ENCODE assay signal across 16 mouse cellular contexts in the genomic region with DNA sequence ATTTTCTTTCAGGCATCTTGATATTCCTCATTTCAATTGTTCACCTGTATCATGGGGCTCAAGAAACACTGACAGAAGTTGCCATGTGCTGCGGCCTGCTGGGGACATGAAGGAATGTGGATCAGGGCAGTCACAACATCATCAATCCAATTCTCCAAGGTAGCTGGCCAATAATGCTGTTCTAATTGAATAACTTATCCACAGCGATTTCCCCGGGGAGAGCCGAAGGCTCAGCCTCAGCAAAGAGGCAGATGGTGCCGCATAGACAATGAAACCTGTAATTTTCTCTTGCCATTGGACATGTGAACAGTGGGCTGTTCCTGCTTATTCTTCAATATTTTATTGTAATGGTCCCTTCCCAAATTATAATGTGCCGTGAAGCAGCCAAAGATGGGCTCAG.
DNase-seq lines count a peak whose midpoint lies in the region; ATAC-seq lines count a peak whose summit lies in the region.
"Had no signal": no experiment of that assay in that cellular context is flagged by ENCODE, and none has a peak within 500 bp of the region (broad histone marks: within the 10 kb centered on the region; RNA-seq: fewer than 3 reads in every experiment).

No protein-coding gene starts in this region.

- ATAC-seq in embryonic facial prominence, embryonic 11.5 days (replicated peaks; ENCODE audit: insufficient number of reproducible peaks, low FRiP score, low TSS enrichment, low read depth) = peak; percentile 73
- ATAC-seq in midbrain, embryonic 12.5 days (ENCODE audit: low FRiP score, low read depth) = peak; percentile 79
- no peak for ATAC-seq in CD4-positive, CD25-positive, alpha-beta regulatory T cell, adult 4 months
- ATAC-seq: intestine, embryonic 16.5 days had no signal

- WGBS in embryonic facial prominence, embryonic 11.5 days = 77% methylated on average over 6 of the region's 6 CpGs
- WGBS in embryonic facial prominence, embryonic 10.5 days = 84% methylated on average over 6 of the region's 6 CpGs
- 67% methylated on average over 6 of the region's 6 CpGs for WGBS in hindbrain, embryonic 10.5 days
- WGBS in midbrain, embryonic 12.5 days = 45% methylated on average over 6 of the region's 6 CpGs

- DNase-seq in embryonic facial prominence, embryonic 11.5 days (ENCODE audit: low spot score) = no peak
- no peak for DNase-seq in embryonic facial prominence, embryonic 10.5 days (ENCODE audit: low spot score)
- DNase-seq in hindbrain, embryonic 10.5 days (ENCODE audit: low spot score) = peak; percentile 28
- peak; percentile 41 for DNase-seq in retina, postnatal 1 day
- DNase-seq in thymus, postnatal 10 days (ENCODE audit: low spot score in 2 of 2) = no peak
- DNase-seq in cerebellum, adult 8-10 months = no peak
- DNase-seq: heart, postnatal 10 days; kidney, postnatal 25 days; layer of hippocampus, postnatal 36 days; lung, adult 18-20 months; thymus, adult 18-20 months had no signal

- H3K4me3 ChIP-seq in embryonic facial prominence, embryonic 11.5 days (ENCODE audit: low read depth, low read length) = no peak overlapping the region
- H3K4me3 ChIP-seq in embryonic facial prominence, embryonic 10.5 days = no peak overlapping the region
- no peak overlapping the region for H3K4me3 ChIP-seq in hindbrain, embryonic 10.5 days
- H3K4me3 ChIP-seq in midbrain, embryonic 12.5 days = no peak overlapping the region
- H3K4me3 ChIP-seq: embryonic facial prominence, embryonic 15.5 days; limb, embryonic 13.5 days had no signal

- H3K4me2 ChIP-seq in embryonic facial prominence, embryonic 11.5 days (ENCODE audit: low read depth, low read length) = no peak overlapping the region
- no peak overlapping the region for H3K4me2 ChIP-seq in midbrain, embryonic 12.5 days (replicated peaks)
- H3K4me2 ChIP-seq: embryonic facial prominence, embryonic 15.5 days; limb, embryonic 13.5 days had no signal

- H3K4me1 ChIP-seq in embryonic facial prominence, embryonic 11.5 days (ENCODE audit: control insufficient read depth, insufficient read depth, low read length) = no peaks in the 10 kb centered on the region; the same call in 1 of the 2 replicates
- peaks cover 8% of the 10 kb centered on the region; the same call in 1 of the 2 replicates for H3K4me1 ChIP-seq in embryonic facial prominence, embryonic 10.5 days
- H3K4me1 ChIP-seq in hindbrain, embryonic 10.5 days (replicated peaks) = peaks cover 12% of the 10 kb centered on the region
- peaks cover 16% of the 10 kb centered on the region for H3K4me1 ChIP-seq in midbrain, embryonic 12.5 days
- H3K4me1 ChIP-seq: embryonic facial prominence, embryonic 15.5 days had no signal

- H3K9me3 ChIP-seq in embryonic facial prominence, embryonic 11.5 days (replicated peaks; ENCODE audit: control insufficient read depth, low read length) = no peaks in the 10 kb centered on the region
- H3K9me3 ChIP-seq in embryonic facial prominence, embryonic 10.5 days = peaks cover 7% of the 10 kb centered on the region; the same call in 1 of the 2 replicates
- 0 out of 2 replicates have a peak, but pooled peaks cover 4% of the 10 kb centered on the region for H3K9me3 ChIP-seq in hindbrain, embryonic 10.5 days
- no peaks in the 10 kb centered on the region for H3K9me3 ChIP-seq in midbrain, embryonic 12.5 days
- H3K9me3 ChIP-seq: embryonic facial prominence, embryonic 15.5 days had no signal

- H3K36me3 ChIP-seq in embryonic facial prominence, embryonic 11.5 days (replicated peaks; ENCODE audit: control insufficient read depth, insufficient read depth, low read depth, low read length) = no peaks in the 10 kb centered on the region
- H3K36me3 ChIP-seq in embryonic facial prominence, embryonic 10.5 days (replicated peaks) = no peaks in the 10 kb centered on the region
- H3K36me3 ChIP-seq in hindbrain, embryonic 10.5 days = no peaks in the 10 kb centered on the region
- H3K36me3 ChIP-seq in midbrain, embryonic 12.5 days = no peaks in the 10 kb centered on the region
- H3K36me3 ChIP-seq: embryonic facial prominence, embryonic 15.5 days; limb, embryonic 13.5 days had no signal

- H3K27ac ChIP-seq in embryonic facial prominence, embryonic 11.5 days (replicated peaks; ENCODE audit: low read depth, low read length) = no peak overlapping the region
- no peak overlapping the region for H3K27ac ChIP-seq in embryonic facial prominence, embryonic 10.5 days (replicated peaks)
- no peak overlapping the region for H3K27ac ChIP-seq in hindbrain, embryonic 10.5 days
- H3K27ac ChIP-seq in midbrain, embryonic 12.5 days (replicated peaks) = peak overlapping the region; percentile 81
- H3K27ac ChIP-seq: embryonic facial prominence, embryonic 15.5 days; limb, embryonic 13.5 days had no signal

- no peaks in the 10 kb centered on the region for H3K27me3 ChIP-seq in embryonic facial prominence, embryonic 11.5 days (ENCODE audit: control insufficient read depth, insufficient read depth, low read length)
- no peaks in the 10 kb centered on the region for H3K27me3 ChIP-seq in embryonic facial prominence, embryonic 10.5 days (replicated peaks; ENCODE audit: low read depth, poor library complexity, severe bottlenecking)
- no peaks in the 10 kb centered on the region for H3K27me3 ChIP-seq in hindbrain, embryonic 10.5 days (ENCODE audit: insufficient read depth, poor library complexity, severe bottlenecking)
- H3K27me3 ChIP-seq in midbrain, embryonic 12.5 days = no peaks in the 10 kb centered on the region
- H3K27me3 ChIP-seq: embryonic facial prominence, embryonic 15.5 days; limb, embryonic 13.5 days had no signal

- H3K9ac ChIP-seq in embryonic facial prominence, embryonic 11.5 days (replicated peaks; ENCODE audit: low read length) = no peak overlapping the region
- H3K9ac ChIP-seq in midbrain, embryonic 12.5 days (replicated peaks) = no peak overlapping the region
- H3K9ac ChIP-seq: embryonic facial prominence, embryonic 15.5 days; limb, embryonic 13.5 days had no signal

Comparison
In these comparisons a context has a peak if more than half of its experiments do, and no peak if none do; other contexts are left out.
1. DNase-seq: peak in hindbrain, embryonic 10.5 days (single experiment) and retina, postnatal 1 day (single experiment); none in embryonic facial prominence, embryonic 11.5 days (single experiment), embryonic facial prominence, embryonic 10.5 days (single experiment), thymus, postnatal 10 days (0 of 2) and cerebellum, adult 8-10 months (single experiment).